Mouse (Mus musculus) embryo, embryonic 10.5 days (tissue): ENCODE measurements at regions not wholly inside any gene's neighbourhood (a gene's known extent, or its start where the extent isn't known, plus 50 kb on each side); places are given as distances from the start of the nearest gene placed in this dataset.

Source experiments
- DNase-seq: peaks from one replicate; pipeline ENCODE4 v3.0.0-alpha.2; 2015; ENCODE audit warnings: low spot score

GRCm38 (mm10) chr14:123219590-123219989 lies 235.8 kb upstream of the Tmtc4 start:
- DNase-seq = no peak

- DNase-seq = no peak
These were observed 226.4 kb upstream of the Tmtc4 start for GRCm38 (mm10) chr14:123210241-123210640.

GRCm38 (mm10) chr14:123202848-123203247 lies 219.0 kb upstream of the Tmtc4 start:
- DNase-seq = no peak

GRCm38 (mm10) chr14:123202313-123202712 lies 218.5 kb upstream of the Tmtc4 start:
- DNase-seq = no peak

GRCm38 (mm10) chr14:123201426-123202274 lies 217.8 kb upstream of the Tmtc4 start:
- no peak for DNase-seq

GRCm38 (mm10) chr14:123199111-123199510 lies 215.3 kb upstream of the Tmtc4 start:
- DNase-seq = no peak

GRCm38 (mm10) chr14:123192574-123192973 lies 208.7 kb upstream of the Tmtc4 start:
- no peak for DNase-seq

- DNase-seq = no peak
These were observed 206.9 kb upstream of the Tmtc4 start for GRCm38 (mm10) chr14:123190729-123191128.

GRCm38 (mm10) chr14:123187270-123188058 lies 203.6 kb upstream of the Tmtc4 start:
- peak; percentile 6 for DNase-seq

- no peak for DNase-seq
These were observed 189.3 kb upstream of the Tmtc4 start for GRCm38 (mm10) chr14:123173183-123173582.

GRCm38 (mm10) chr14:123171865-123172264 lies 188.0 kb upstream of the Tmtc4 start:
- no peak for DNase-seq

- DNase-seq = no peak
These were observed 180.0 kb upstream of the Tmtc4 start for GRCm38 (mm10) chr14:123163842-123164241.

- no peak for DNase-seq
These were observed 159.7 kb upstream of the Tmtc4 start for GRCm38 (mm10) chr14:123143489-123144046.

- no peak for DNase-seq
These were observed 155.2 kb upstream of the Tmtc4 start for GRCm38 (mm10) chr14:123138743-123139705.

- no peak for DNase-seq
These were observed 150.1 kb upstream of the Tmtc4 start for GRCm38 (mm10) chr14:123133979-123134378.

- no peak for DNase-seq
These were observed 136.5 kb upstream of the Tmtc4 start for GRCm38 (mm10) chr14:123120361-123120760.

- DNase-seq = no peak
These were observed 132.5 kb upstream of the Tmtc4 start for GRCm38 (mm10) chr14:123116337-123116736.

GRCm38 (mm10) chr14:123110533-123110932 lies 126.7 kb upstream of the Tmtc4 start:
- DNase-seq = peak; percentile 3

GRCm38 (mm10) chr14:123100371-123100770 lies 116.5 kb upstream of the Tmtc4 start:
- no peak for DNase-seq

GRCm38 (mm10) chr14:123096086-123096485 lies 112.3 kb upstream of the Tmtc4 start:
- no peak for DNase-seq

GRCm38 (mm10) chr14:123082065-123082464 lies 98.2 kb upstream of the Tmtc4 start:
- no peak for DNase-seq
